Mouse (Mus musculus) G1E (cell line): ENCODE results near the gene Rhbdd2.
"Not testable (repeated sequence)": the region's sequence is repeated elsewhere in the genome, so short reads cannot be mapped to it uniquely, and the experiment has no call there.

Source experiments
- CTCF ChIP-seq: IDR thresholded peaks from 2 replicates; pipeline ENCODE4 v1.5.1; 2012; ENCODE audit warnings: low read depth, low read length, inconsistent platforms, mixed read lengths
- GATA1 ChIP-seq: IDR thresholded peaks from 2 replicates; pipeline ENCODE4 v1.6.1; 2012; ENCODE audit warnings: borderline replicate concordance, low read length, inconsistent platforms, mixed read lengths
- GATA2 ChIP-seq: IDR thresholded peaks from 2 replicates; pipeline ENCODE4 v1.6.1; 2012; ENCODE audit warnings: low read depth, low read length, inconsistent platforms, borderline replicate concordance

DNA sequence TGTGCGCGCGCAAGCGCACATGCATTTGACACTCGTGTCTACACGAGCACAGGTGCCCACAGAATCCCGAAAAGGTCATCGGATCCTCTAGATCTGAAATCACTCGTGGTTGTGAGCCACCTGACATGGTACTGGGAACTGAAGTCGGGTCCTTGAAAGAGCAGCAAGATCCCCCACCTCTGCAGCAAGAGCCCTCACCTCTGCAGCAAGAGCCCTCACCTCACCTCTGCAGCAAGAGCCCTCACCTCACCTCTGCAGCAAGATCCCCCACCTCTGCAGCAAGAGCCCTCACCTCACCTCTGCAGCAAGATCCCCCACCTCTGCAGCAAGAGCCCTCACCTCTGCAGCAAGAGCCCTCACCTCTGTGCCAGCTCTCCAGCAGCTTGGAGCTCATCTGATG lies 12.7 kb upstream of the Rhbdd2 start:
- TF ChIP-seq CTCF, GATA1, GATA2: not testable (repeated sequence)
